7 mouse cellular contexts compared by ENCODE assay signal in the genomic region with DNA sequence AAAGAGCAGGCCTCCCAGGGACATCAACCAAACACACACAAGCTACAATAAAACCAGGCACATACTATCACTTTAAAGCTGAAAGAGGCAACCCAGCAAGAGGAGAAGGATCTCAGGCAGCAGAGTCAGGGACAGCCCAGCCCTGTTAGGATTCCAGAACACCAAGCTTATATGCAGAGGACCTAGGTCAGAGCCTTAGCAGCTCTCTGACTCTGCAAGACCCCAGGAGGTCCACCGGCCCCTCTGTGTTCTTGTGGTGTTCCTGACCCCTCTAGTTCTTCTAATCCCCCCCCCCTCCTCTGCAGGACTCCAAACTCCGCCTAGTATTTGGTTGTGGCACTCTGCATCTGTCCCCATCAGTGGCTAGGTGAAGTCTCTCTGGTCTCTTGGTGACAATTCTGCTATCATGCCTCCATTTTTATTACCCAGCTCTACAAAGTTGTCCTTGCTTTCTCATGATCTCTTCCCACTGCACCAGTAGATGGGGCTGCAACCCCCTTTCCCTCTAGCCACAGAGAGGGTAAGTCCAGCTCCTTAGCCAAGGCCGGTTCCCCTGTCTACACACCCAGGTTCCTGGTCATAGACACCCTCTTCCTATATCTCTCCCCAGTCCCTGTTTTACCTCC. TPM values are rescaled to one million over a fixed set of nuclear protein-coding genes. Genes with fewer than 3 reads are reported as not detected.
A peak's percentile ranks its signal among the peaks of the same experiment; 100 is the strongest.
DNase-seq lines count a peak whose midpoint lies in the region; ATAC-seq and TF ChIP-seq lines count a peak whose summit lies in the region.

No protein-coding gene starts in this region.

- no peak for ATAC-seq in embryonic facial prominence, embryonic 14.5 days (ENCODE audit: low read depth)
- ATAC-seq in midbrain, embryonic 14.5 days (ENCODE audit: low FRiP score, low TSS enrichment), result no peak

- peaks cover 25% of the 10 kb centered on the region for H3K36me3 ChIP-seq in embryonic facial prominence, embryonic 14.5 days (ENCODE audit: control insufficient read depth, insufficient read depth, low read length)
- H3K36me3 ChIP-seq in midbrain, embryonic 14.5 days (ENCODE audit: control insufficient read depth, insufficient read depth, low read length), result peaks cover 20% of the 10 kb centered on the region

- peak in 1 of 2 experiments; percentile 12 for DNase-seq in left cerebral cortex, adult 2 months (ENCODE audit: extremely low spot score in 1 of 2, low spot score in 2 of 2)
- no peak for DNase-seq in left cerebral cortex, postnatal 25 days (ENCODE audit: low spot score in 2 of 2)
- DNase-seq in NIH3T3 (ENCODE audit: low read depth), result peak; percentile 75
- DNase-seq in embryonic facial prominence, embryonic 14.5 days (ENCODE audit: low spot score), result no peak
- DNase-seq in midbrain, embryonic 14.5 days, result peak; percentile 20
- DNase-seq in spleen, postnatal 10 days (ENCODE audit: low spot score in 2 of 2), result no peak
- DNase-seq in yolk sac, embryonic 10.5 days (ENCODE audit: low spot score), result no peak

- H3K9me3 ChIP-seq in embryonic facial prominence, embryonic 14.5 days (ENCODE audit: control insufficient read depth, low read length), result no peaks in the 10 kb centered on the region
- H3K9me3 ChIP-seq in midbrain, embryonic 14.5 days (ENCODE audit: control insufficient read depth, low read length), result no peaks in the 10 kb centered on the region

- no peak overlapping the region for H3K27ac ChIP-seq in left cerebral cortex, adult 2 months
- H3K27ac ChIP-seq in embryonic facial prominence, embryonic 14.5 days (replicated peaks; ENCODE audit: low read depth, low read length), result no peak overlapping the region
- no peak overlapping the region for H3K27ac ChIP-seq in midbrain, embryonic 14.5 days (replicated peaks; ENCODE audit: low read depth, low read length)

- no peak overlapping the region for H3K4me3 ChIP-seq in left cerebral cortex, adult 2 months
- H3K4me3 ChIP-seq in embryonic facial prominence, embryonic 14.5 days (ENCODE audit: low read depth, low read length), result no peak overlapping the region
- H3K4me3 ChIP-seq in midbrain, embryonic 14.5 days (replicated peaks; ENCODE audit: low read depth, low read length), result no peak overlapping the region

- 0 out of 2 replicates have a peak overlapping the region, but pooled peaks have one; percentile 45 for H3K4me2 ChIP-seq in embryonic facial prominence, embryonic 14.5 days (ENCODE audit: low read depth, low read length)
- no peak overlapping the region for H3K4me2 ChIP-seq in midbrain, embryonic 14.5 days (ENCODE audit: low read length)

- 54% methylated on average over 3 of the region's 3 CpGs for WGBS in embryonic facial prominence, embryonic 14.5 days
- WGBS in midbrain, embryonic 14.5 days, result 26% methylated on average over 3 of the region's 3 CpGs

- peaks cover 7% of the 10 kb centered on the region for H3K4me1 ChIP-seq in embryonic facial prominence, embryonic 14.5 days (ENCODE audit: control insufficient read depth, insufficient read depth, low read length)
- peaks cover 7% of the 10 kb centered on the region for H3K4me1 ChIP-seq in midbrain, embryonic 14.5 days (ENCODE audit: control insufficient read depth, insufficient read depth, low read length)

- peak; percentile 33 for TF ChIP-seq CTCF in left cerebral cortex, adult 2 months (IDR thresholded peaks at IDR 0.05)

- 0 out of 2 replicates have a peak overlapping the region, but pooled peaks have one; percentile 14 for H3K9ac ChIP-seq in embryonic facial prominence, embryonic 14.5 days (ENCODE audit: low read depth, low read length)
- no peak overlapping the region for H3K9ac ChIP-seq in midbrain, embryonic 14.5 days (replicated peaks; ENCODE audit: low read length)

- intact Hi-C loops in left cerebral cortex, adult 2 months (cut with DNase I), result no loop called here
- intact Hi-C loops in left cerebral cortex, postnatal 25 days (cut with DNase I), result no loop called here

- no peaks in the 10 kb centered on the region for H3K27me3 ChIP-seq in embryonic facial prominence, embryonic 14.5 days (replicated peaks; ENCODE audit: control insufficient read depth, insufficient read depth, low read length)
- H3K27me3 ChIP-seq in midbrain, embryonic 14.5 days (ENCODE audit: control insufficient read depth, insufficient read depth, low read length), result no peaks in the 10 kb centered on the region

RNA-seq across cellular contexts. Expression of gene Mlst8, which starts 1.4 kb away (rescaled TPM):
- total RNA-seq in left cerebral cortex, adult 2 months (2021), result 10 to 100 TPM; 34.5 to 37.1 TPM
- total RNA-seq in left cerebral cortex, postnatal 25 days (2021), result 10 to 100 TPM; 30.0 to 32.2 TPM
- 21.7 and 23.7 TPM in 2 replicates for polyA plus RNA-seq in embryonic facial prominence, embryonic 14.5 days (2014; fragmentation: Nextera tagmentation; extraction: Ambion mirVana)
- polyA plus RNA-seq in midbrain, embryonic 14.5 days (2014; fragmentation: Nextera tagmentation; extraction: Ambion mirVana), result 36.2 and 43.0 TPM in 2 replicates

RNA-seq across cellular contexts. Expression of gene Bricd5, which starts 6.6 kb away (rescaled TPM):
- 1 to 10 TPM; 1.7 to 1.9 TPM for total RNA-seq in left cerebral cortex, adult 2 months (2021)
- 1 to 10 TPM; 1.4 to 1.6 TPM for total RNA-seq in left cerebral cortex, postnatal 25 days (2021)
- polyA plus RNA-seq in embryonic facial prominence, embryonic 14.5 days (2014; fragmentation: Nextera tagmentation; extraction: Ambion mirVana), result 1.5 and 2.0 TPM in 2 replicates
- 0.45 TPM in 1 of 2 replicates, not detected in the other for polyA plus RNA-seq in midbrain, embryonic 14.5 days (2014; fragmentation: Nextera tagmentation; extraction: Ambion mirVana)

RNA-seq across cellular contexts. Expression of gene Caskin1, which starts 8.1 kb away (rescaled TPM):
- total RNA-seq in left cerebral cortex, adult 2 months (2021), result 100 to 1,000 TPM; 134 to 144 TPM
- 100 to 1,000 TPM; 115 to 121 TPM for total RNA-seq in left cerebral cortex, postnatal 25 days (2021)
- 2.9 and 3.7 TPM in 2 replicates for polyA plus RNA-seq in embryonic facial prominence, embryonic 14.5 days (2014; fragmentation: Nextera tagmentation; extraction: Ambion mirVana)
- polyA plus RNA-seq in midbrain, embryonic 14.5 days (2014; fragmentation: Nextera tagmentation; extraction: Ambion mirVana), result 34.8 and 37.5 TPM in 2 replicates

RNA-seq across cellular contexts. Expression of gene Pgp, which starts 10.1 kb away (rescaled TPM):
- 10 to 100 TPM; 65.8 to 69.6 TPM for total RNA-seq in left cerebral cortex, adult 2 months (2021)
- 10 to 100 TPM; 70.2 to 72.3 TPM for total RNA-seq in left cerebral cortex, postnatal 25 days (2021)
- 57.7 and 58.5 TPM in 2 replicates for polyA plus RNA-seq in embryonic facial prominence, embryonic 14.5 days (2014; fragmentation: Nextera tagmentation; extraction: Ambion mirVana)
- 60.5 and 62.7 TPM in 2 replicates for polyA plus RNA-seq in midbrain, embryonic 14.5 days (2014; fragmentation: Nextera tagmentation; extraction: Ambion mirVana)

RNA-seq across cellular contexts. Expression of gene E4f1, which starts 10.2 kb away (rescaled TPM):
- total RNA-seq in left cerebral cortex, adult 2 months (2021), result 10 to 100 TPM; 37.7 to 41.7 TPM
- total RNA-seq in left cerebral cortex, postnatal 25 days (2021), result 10 to 100 TPM; 30.4 to 33.2 TPM
- 13.3 and 18.6 TPM in 2 replicates for polyA plus RNA-seq in embryonic facial prominence, embryonic 14.5 days (2014; fragmentation: Nextera tagmentation; extraction: Ambion mirVana)
- 22.7 and 22.8 TPM in 2 replicates for polyA plus RNA-seq in midbrain, embryonic 14.5 days (2014; fragmentation: Nextera tagmentation; extraction: Ambion mirVana)

Comparison
In these comparisons a context has a peak if more than half of its experiments do, and no peak if none do; other contexts are left out.
1. DNase-seq: peak in NIH3T3 (single experiment) and midbrain, embryonic 14.5 days (single experiment); none in left cerebral cortex, postnatal 25 days (0 of 2), embryonic facial prominence, embryonic 14.5 days (single experiment), spleen, postnatal 10 days (0 of 2) and yolk sac, embryonic 10.5 days (single experiment).